Mouse (Mus musculus): ENCODE measurements around the gene Stx7. TPM values are rescaled to one million over a fixed set of nuclear protein-coding genes. Genes with fewer than 3 reads are reported as not detected.

Gene Stx7
- polyA plus RNA-seq, 1 experiment from 2014 or later: 42.3 TPM

DNA sequence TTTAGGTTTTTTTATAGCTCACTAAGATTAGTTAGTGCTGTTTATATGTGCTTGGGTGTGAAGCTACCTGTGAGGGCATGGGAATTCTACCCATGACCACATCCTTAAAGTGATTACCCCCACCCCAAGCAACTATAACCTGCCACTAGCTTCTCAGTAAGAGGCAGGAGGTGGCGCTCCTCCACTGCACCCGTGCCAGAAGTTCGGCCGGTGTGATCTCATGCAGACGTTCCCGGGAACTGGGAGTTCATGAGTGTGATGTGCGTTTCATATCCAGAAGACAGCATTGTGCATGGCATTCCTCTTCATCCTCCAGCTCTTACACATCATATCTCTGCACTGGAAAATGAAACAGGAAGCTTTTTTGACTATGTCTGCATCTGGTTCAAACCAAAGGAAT is 41.3 kb downstream of the Stx7 start:
- no peak overlapping the region for H3K27ac ChIP-seq
- no peak for DNase-seq (ENCODE audit: extremely low spot score, low spot score)
- 66% methylated on average over 7 of the region's 7 CpGs for WGBS

DNA sequence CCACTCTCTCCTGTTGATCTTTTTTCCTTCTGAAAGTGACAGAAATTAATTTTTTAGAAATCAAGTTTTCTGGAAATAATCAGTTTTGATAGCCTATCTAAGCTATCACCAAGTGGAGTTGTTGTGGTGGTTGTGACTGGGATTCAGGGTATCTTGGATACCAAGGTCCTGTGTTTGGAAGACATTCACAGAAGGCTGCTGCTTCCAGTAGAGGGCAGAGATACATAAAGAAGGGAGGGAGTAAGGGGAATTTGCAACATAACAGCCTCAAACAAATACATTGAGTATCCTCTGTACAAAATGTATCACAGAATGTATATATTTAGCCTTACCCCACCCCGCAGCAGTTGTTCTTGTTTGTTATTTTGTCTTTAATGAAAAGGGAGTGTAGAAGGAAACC is 42.9 kb downstream of the Stx7 start:
- WGBS: 68% methylated on average over 1 of the region's 1 CpGs
- Histone ChIP-seq H3K9me3 (peaks cover 4% of the 10 kb centered on the region; the same call in 1 of the 2 replicates), H3K4me3 (no peak overlapping the region), H3K36me3 (replicated peaks) (no peaks in the 10 kb centered on the region), H3K4me1 (no peaks in the 10 kb centered on the region), H3K27me3 (ENCODE audit: poor library complexity, severe bottlenecking) (no peaks in the 10 kb centered on the region), H3K27ac (no peak overlapping the region)
- no peak for DNase-seq (ENCODE audit: extremely low spot score, low spot score)

More for the DNA sequence above, 41.3 kb downstream of the Stx7 start:
- H3K36me3 ChIP-seq (replicated peaks): peaks cover 7% of the 10 kb centered on the region; the same call in 1 of the 2 replicates
- H3K9me3 ChIP-seq: no peaks in the 10 kb centered on the region
- H3K4me3 ChIP-seq: no peak overlapping the region
- H3K27me3 ChIP-seq (ENCODE audit: poor library complexity, severe bottlenecking): no peaks in the 10 kb centered on the region
- no peaks in the 10 kb centered on the region for H3K4me1 ChIP-seq

DNA sequence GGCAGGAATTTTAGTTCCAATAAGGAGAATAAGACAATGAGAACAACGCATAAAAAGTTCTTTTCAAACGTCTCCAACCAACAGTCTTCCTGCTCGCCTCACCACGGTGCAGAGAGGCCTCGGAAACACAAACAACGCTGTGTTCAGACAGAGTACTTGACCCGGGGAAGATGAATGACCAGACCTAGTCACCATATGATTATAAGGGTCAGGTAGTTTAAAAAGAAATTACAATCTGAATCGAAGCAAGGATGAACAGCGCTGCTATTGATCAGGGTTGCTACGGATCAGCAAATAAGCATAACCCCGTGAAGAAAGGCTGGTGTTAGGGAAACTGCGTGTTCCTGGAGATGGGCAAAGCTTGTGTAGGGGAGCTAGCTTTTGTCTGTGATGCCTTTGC is 50.2 kb downstream of the Stx7 start:
- no peaks in the 10 kb centered on the region; the same call in 1 of the 2 replicates for H3K27me3 ChIP-seq (ENCODE audit: poor library complexity, severe bottlenecking)
- 64% methylated on average over 12 of the region's 12 CpGs for WGBS
- H3K36me3 ChIP-seq (replicated peaks): no peaks in the 10 kb centered on the region
- no peak overlapping the region for H3K27ac ChIP-seq
- no peak overlapping the region for H3K4me3 ChIP-seq
- no peak for DNase-seq (ENCODE audit: extremely low spot score, low spot score)
- peaks cover 4% of the 10 kb centered on the region; the same call in 1 of the 2 replicates for H3K9me3 ChIP-seq
- H3K4me1 ChIP-seq: peaks cover 19% of the 10 kb centered on the region

DNA sequence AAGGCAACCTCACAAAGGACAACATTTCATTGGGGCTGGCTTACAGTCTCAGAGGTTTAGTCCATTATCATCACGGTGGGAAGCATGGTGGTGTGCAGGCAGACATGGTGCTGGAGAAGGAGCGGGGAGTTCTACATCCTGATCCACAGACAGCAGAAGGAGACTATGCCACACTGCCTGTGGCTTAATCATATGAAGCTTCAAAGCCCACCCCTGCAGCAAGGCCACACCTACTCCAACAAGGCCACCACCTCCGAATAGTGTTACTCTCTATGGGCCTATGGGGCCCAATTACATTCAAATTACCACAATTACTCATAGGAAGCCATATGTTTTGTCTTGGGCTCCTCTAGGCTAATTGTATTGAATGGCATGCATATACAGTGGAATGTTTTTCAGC is 51.0 kb downstream of the Stx7 start:
- 69% methylated on average over 3 of the region's 3 CpGs for WGBS
- peaks cover 4% of the 10 kb centered on the region; the same call in 1 of the 2 replicates for H3K9me3 ChIP-seq
- H3K27me3 ChIP-seq (ENCODE audit: poor library complexity, severe bottlenecking): no peaks in the 10 kb centered on the region; the same call in 1 of the 2 replicates
- peaks cover 19% of the 10 kb centered on the region for H3K4me1 ChIP-seq
- H3K36me3 ChIP-seq (replicated peaks): no peaks in the 10 kb centered on the region
- no peak overlapping the region for H3K4me3 ChIP-seq
- H3K27ac ChIP-seq: no peak overlapping the region
- DNase-seq (ENCODE audit: extremely low spot score, low spot score): no peak

DNA sequence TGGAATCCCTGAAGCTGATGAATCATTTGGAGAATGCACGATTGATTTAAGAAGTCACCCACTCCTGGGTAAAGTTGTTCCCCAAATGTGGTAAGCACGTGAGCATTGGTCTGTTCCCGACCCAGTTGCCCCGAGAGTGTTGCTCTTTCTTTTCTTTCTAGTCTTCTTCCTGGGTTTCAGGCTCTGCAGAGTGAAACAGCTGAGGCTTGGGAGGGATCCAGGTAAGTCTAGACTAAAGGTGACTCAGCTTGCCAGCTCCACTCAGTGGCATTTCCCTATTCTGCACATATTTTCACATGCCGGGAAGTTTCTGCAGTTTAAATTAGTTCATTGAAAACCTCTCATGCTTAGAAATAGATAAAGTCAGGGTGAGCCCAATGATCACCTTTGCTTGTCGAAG is 61.0 kb downstream of the Stx7 start:
- no peak for DNase-seq (ENCODE audit: extremely low spot score, low spot score)
- Histone ChIP-seq H3K36me3 (replicated peaks) (no peaks in the 10 kb centered on the region), H3K9me3 (no peaks in the 10 kb centered on the region), H3K27ac (no peak overlapping the region), H3K27me3 (ENCODE audit: poor library complexity, severe bottlenecking) (peaks cover 20% of the 10 kb centered on the region; the same call in 1 of the 2 replicates), H3K4me1 (peaks cover 19% of the 10 kb centered on the region), H3K4me3 (no peak overlapping the region)
- WGBS: 90% methylated on average over 6 of the region's 6 CpGs

DNA sequence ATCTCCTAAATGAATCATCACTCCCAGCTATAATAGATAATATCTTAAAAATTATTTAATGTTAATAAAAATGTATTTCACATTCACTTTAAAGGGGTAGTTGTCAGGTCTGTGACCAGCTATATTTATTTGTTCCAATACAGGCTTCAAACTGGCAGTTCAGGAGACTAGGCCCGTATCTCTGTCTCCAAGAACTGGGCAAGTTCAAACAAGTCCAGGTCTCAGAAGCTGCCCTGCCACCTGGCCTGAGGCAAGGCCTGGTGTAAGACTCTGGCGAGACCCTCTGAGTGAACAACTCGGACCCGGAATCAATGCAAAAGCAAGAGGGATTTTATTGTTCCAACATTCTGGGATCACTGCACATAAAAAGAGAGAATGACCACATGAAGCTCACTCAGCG is 64.2 kb downstream of the Stx7 start:
- no peaks in the 10 kb centered on the region for H3K36me3 ChIP-seq (replicated peaks)
- peaks cover 20% of the 10 kb centered on the region; the same call in 1 of the 2 replicates for H3K27me3 ChIP-seq (ENCODE audit: poor library complexity, severe bottlenecking)
- no peaks in the 10 kb centered on the region for H3K9me3 ChIP-seq
- no peak overlapping the region for H3K27ac ChIP-seq
- peaks cover 19% of the 10 kb centered on the region for H3K4me1 ChIP-seq
- no peak for DNase-seq (ENCODE audit: extremely low spot score, low spot score)
- H3K4me3 ChIP-seq: no peak overlapping the region
- WGBS: 68% methylated on average over 5 of the region's 5 CpGs

DNA sequence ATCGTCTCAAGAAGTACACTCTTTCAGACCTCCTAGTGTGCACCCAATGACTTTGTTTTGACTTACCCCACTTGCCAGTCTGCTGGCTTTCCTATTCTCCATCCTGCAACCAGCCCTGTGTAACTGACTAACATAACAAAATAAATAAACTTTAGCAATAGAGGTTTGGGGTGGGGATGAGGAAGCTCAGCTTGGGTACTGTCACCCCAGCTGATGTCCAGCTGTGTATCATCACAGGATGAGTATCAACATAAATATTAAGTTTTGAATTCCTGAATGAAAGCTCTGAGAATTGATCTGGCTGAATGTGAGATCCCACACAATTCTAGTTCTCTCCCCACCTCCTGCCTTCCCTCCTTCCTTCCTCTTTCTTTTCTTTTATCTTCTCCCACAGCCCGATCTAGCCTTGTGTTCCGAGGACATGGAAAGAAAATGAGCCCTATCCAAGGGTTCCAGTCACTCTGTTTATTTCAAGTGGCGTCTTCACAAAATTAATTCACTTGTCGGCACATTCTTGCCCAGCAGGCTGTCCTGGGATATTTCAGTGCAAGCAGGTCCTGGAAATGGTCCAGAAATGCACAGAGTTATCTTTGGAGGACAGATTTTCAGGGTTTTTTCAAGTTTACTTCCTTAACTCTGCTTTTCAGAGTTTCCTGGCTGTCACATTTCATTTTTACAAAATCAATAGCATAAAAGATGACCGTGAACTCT is 68.6 kb downstream of the Stx7 start:
- peaks cover 9% of the 10 kb centered on the region for H3K4me1 ChIP-seq
- 81% methylated on average over 6 of the region's 6 CpGs for WGBS
- H3K9me3 ChIP-seq: no peaks in the 10 kb centered on the region
- no peak for DNase-seq (ENCODE audit: extremely low spot score, low spot score)
- H3K4me3 ChIP-seq: no peak overlapping the region
- H3K27me3 ChIP-seq (ENCODE audit: poor library complexity, severe bottlenecking): peaks cover 29% of the 10 kb centered on the region
- no peak overlapping the region for H3K27ac ChIP-seq
- no peaks in the 10 kb centered on the region for H3K36me3 ChIP-seq (replicated peaks)

DNA sequence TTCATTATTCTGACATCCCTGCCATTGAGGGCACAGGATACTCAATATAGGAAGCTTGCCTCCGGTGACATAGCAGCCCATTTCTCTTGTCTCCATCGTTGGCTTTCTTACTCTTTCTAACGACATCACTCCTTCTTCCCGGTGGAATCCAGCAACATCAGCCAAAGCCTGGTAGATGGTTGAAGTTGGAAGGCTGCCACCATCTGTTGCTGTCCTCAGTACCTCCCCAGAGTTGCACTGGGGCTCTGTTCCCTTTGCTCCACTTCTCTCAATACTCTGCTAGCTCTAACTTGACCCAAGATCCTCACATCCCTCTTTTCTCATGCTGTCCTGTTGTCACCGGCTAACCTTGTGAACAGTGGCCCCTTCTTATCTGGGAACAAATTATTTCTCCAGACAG is 71.8 kb downstream of the Stx7 start:
- Histone ChIP-seq H3K27ac (no peak overlapping the region), H3K27me3 (ENCODE audit: poor library complexity, severe bottlenecking) (peaks cover 54% of the 10 kb centered on the region), H3K4me1 (peaks cover 23% of the 10 kb centered on the region), H3K36me3 (replicated peaks) (no peaks in the 10 kb centered on the region), H3K9me3 (no peaks in the 10 kb centered on the region), H3K4me3 (no peak overlapping the region)
- 92% methylated on average over 5 of the region's 5 CpGs for WGBS
- no peak for DNase-seq (ENCODE audit: extremely low spot score, low spot score)

DNA sequence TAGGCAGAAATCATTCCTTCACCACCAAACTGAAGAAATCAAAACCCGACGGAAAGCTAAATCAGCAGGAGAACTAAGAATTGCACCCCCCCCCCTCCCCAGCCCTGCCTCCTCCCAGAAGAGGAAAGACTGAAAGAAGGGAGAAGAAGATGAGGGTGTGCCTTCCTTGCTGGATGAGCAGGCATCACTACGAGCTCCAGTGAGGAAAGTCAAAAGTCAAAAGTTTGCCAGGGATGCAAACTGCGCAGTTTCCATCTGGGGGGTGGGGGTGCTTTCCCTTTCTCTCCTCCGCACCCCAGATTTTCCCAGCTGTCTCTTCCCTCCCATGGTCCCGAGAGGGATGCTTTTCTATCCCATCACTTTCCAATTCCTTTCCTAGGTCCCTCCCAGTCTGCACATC is 73.8 kb downstream of the Stx7 start:
- WGBS: 6% methylated on average over 6 of the region's 6 CpGs
- DNase-seq (ENCODE audit: extremely low spot score, low spot score): no peak
- Histone ChIP-seq H3K4me1 (peaks cover 25% of the 10 kb centered on the region), H3K27ac (no peak overlapping the region), H3K4me3 (peak overlapping the region; percentile 60), H3K27me3 (ENCODE audit: poor library complexity, severe bottlenecking) (peaks cover 66% of the 10 kb centered on the region), H3K36me3 (replicated peaks) (no peaks in the 10 kb centered on the region), H3K9me3 (no peaks in the 10 kb centered on the region)

DNA sequence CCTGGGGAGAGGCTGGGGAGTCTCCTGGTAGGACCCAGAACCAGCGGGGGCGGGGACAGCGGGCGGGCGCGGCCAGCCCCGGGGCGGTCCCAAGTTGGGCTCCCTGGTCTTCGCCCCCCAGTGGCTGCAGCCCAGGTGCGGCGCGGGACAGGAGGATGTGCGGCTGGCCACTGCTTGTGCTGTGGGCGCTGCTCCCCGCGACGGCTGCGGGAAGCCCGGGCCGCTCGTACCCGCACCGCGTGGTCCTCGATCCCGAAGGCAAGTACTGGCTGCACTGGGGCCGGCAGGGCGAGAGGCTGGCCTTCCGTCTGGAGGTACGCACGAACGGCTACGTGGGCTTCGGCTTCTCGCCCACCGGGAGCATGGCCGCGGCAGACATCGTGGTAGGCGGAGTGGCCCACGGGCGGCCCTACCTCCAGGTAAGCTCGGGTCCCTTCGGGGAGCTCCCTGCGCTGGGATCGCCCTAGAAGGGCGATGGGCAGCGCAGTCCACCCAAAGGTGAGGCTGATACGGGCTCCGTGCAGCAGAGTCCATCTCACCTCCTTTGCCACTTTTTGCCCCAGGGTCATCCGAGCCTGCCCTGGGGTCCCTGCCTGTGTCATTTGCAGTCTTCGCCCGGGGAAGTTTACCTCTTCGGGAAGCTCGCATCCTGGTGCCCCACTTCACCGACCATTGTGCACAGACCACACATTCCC is 74.5 kb downstream of the Stx7 start, which contains the start of gene Moxd1:
TSS of gene Moxd1 (plus strand) at position 69 of the 695 bp plus-strand sequence.
- WGBS: under 1% methylated on average over 55 of the region's 56 CpGs
- Histone ChIP-seq H3K27ac (peak within 1 kb of the TSS; percentile 68), H3K9me3 (no peaks in the 10 kb centered on the region), H3K4me1 (peaks cover 32% of the 10 kb centered on the region), H3K36me3 (replicated peaks) (no peaks in the 10 kb centered on the region), H3K27me3 (ENCODE audit: poor library complexity, severe bottlenecking) (peaks cover 66% of the 10 kb centered on the region), H3K4me3 (peak within 1 kb of the TSS; percentile 60)
- DNase-seq (ENCODE audit: extremely low spot score, low spot score): peak; percentile 38

DNA sequence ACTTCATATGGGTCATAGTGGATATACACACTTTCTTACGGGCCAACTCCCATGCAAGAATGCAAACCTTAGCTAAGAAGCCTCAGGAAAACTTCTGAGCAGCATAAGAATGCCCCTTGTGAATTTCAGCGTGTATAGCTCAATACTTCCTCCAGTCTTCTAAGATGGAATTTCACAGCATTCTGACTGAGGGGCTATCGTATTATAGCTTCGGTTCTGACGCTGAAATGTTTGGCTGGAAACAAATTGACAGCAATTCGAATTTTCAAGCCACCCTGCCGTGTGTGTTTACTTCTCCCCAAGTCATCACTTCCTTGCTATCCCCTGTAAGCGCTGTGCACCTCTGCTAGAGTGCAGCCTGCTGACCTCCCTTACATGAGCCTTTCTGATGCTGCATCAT is 75.5 kb downstream of the Stx7 start:
- Histone ChIP-seq H3K9me3 (no peaks in the 10 kb centered on the region), H3K4me3 (no peak overlapping the region), H3K27me3 (ENCODE audit: poor library complexity, severe bottlenecking) (peaks cover 66% of the 10 kb centered on the region), H3K27ac (no peak overlapping the region), H3K4me1 (peaks cover 38% of the 10 kb centered on the region), H3K36me3 (replicated peaks) (no peaks in the 10 kb centered on the region)
- WGBS: 26% methylated on average over 8 of the region's 8 CpGs
- no peak for DNase-seq (ENCODE audit: extremely low spot score, low spot score)

DNA sequence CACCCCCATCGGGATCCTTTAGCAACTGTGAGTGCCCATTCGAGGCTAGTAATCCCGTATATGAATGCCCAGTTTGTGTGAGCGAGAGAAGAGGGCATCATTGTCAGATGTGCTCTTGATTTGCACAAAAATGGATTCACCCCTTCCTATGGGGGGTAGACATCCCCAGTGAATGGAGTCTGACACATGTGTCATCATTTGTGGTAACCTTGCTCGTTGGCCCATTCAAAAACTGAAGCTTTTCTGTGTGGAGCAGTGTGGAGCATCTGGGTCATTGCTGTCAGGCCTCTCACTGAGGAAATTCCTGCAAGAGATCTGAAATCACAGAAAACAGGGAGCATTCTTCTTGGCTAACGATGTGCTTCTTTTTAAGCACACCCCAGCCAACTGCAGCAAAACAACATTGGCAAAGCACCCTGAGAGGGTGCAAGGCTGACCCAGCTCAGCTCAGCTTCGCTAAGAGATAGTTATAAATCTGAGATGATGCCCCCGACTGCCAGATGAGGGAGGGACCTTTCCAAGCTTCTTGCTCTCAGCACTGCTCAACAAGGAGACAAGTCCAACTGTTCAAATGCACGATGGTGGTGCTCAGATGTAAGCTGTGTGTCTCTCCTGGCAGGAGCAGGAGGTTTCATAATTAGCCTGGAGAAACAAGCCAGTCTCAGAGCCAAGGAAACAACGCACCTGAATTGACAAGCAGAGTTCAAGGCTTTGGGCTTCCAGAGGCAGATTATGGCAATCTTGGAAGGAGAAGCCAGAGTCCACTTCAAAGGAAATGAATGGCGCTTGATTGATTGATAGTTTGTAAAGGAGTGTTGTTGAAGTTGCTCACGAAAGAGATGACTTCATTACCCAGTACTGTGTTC is 79.4 kb downstream of the Stx7 start:
- Histone ChIP-seq H3K4me3 (no peak overlapping the region), H3K27me3 (ENCODE audit: poor library complexity, severe bottlenecking) (peaks cover 36% of the 10 kb centered on the region), H3K36me3 (replicated peaks) (no peaks in the 10 kb centered on the region), H3K9me3 (no peaks in the 10 kb centered on the region), H3K4me1 (peaks cover 33% of the 10 kb centered on the region), H3K27ac (no peak overlapping the region)
- no peak for DNase-seq (ENCODE audit: extremely low spot score, low spot score)
- 59% methylated on average over 12 of the region's 12 CpGs for WGBS
